Mouse (Mus musculus) C2C12 (cell line): ENCODE data around the gene Il17rd.

Source experiments
- CTCF ChIP-seq: IDR thresholded peaks from one replicate; pipeline ENCODE4 v1.5.1; 2011; ENCODE audit not compliant: control insufficient read depth, insufficient read depth, insufficient read length
- MAX ChIP-seq: IDR thresholded peaks from one replicate; pipeline ENCODE4 v1.6.1; 2011; ENCODE audit warnings: mild to moderate bottlenecking, control low read depth
- MYOG ChIP-seq: IDR thresholded peaks from one replicate; pipeline ENCODE4 v1.6.1; 2011; ENCODE audit not compliant: control insufficient read depth, insufficient read length; ENCODE audit errors: extremely low read depth
- USF1 ChIP-seq: IDR thresholded peaks from one replicate; pipeline ENCODE4 v1.6.1; 2011; ENCODE audit warnings: low read depth, mild to moderate bottlenecking, control low read depth, moderate library complexity

DNA sequence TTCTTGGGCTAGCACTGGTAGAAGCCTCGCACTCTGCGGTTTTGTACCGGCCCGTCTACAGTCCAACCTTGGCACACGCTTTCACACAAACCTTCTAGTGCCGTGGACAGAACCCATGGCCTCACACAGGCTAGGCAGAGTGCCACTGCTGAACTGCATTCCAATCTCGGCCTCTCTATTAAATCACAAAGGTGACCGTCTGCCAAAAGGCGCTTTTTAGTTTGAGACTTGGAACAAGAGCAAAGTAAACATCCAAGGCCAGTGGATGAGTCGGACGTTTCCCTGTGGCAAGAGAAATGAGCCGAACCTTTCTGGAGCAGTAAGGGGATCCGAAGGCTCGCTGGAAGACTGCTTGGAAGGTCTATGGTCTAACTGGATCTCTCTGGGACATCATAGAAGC is 18.9 kb upstream of the Il17rd start:
- no peak for TF ChIP-seq CTCF
- no peak for TF ChIP-seq MAX
- no peak for TF ChIP-seq USF1
- TF ChIP-seq MYOG = no peak
